Mouse (Mus musculus) heart, adult 2 months (tissue): ENCODE measurements around the gene A130010J15Rik.

ENCODE experiments used
- CTCF ChIP-seq: fragments of 200-600 bp; IDR thresholded peaks from 2 replicates; pipeline ENCODE4 v1.8.1; 2022; ENCODE audit warnings: antibody characterized with exemption, mild to moderate bottlenecking, moderate library complexity
- EP300 ChIP-seq: fragments of 200-500 bp; IDR thresholded peaks from 2 replicates; pipeline ENCODE4 v1.6.1; 2011; ENCODE audit warnings: low read depth, low read length, control low read depth; ENCODE audit not compliant: insufficient read depth

DNA sequence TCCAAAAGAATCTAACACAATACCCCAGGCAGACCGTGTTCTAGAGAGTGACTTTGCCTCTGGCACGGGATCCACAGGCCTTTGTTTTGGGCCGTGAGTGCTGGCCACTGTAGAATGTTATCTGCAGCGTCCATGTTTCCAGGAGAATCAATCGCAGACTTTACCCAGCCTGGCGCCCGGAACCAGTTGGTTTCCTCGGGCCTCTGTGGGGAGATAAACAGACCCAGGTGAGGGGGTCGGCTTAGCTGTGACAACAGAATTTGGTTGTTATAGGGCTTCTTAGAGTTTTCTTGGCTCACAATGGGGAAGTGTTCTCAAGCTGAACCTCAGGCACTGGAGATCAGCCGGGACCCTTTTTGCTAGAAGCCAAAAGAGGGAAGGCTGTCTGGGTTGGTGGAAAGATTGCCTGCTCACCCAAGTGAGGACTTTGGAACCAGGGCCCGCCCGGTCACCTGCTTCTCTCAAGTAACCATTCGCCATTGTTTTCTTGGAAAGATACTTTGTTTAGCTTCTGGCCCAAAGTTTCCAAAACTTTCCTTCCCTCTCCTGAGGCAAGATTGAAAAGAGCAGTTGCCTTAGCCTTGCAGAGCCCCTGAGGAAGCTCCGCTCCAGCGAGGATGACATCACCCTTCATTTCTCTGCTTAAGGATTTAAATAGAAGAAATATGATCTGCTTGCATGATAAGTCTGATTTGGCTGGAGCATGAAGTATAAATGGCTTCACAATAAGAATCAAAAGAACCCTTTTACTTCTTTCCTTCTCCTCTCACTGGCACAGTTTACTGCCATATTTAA lies 11.3 kb upstream of the A130010J15Rik start:
- TF ChIP-seq EP300 (no peak), CTCF (no peak)
